Mouse (Mus musculus): Measurements from ENCODE around the gene Ncam1.

The Ncam1 gene

DNA sequence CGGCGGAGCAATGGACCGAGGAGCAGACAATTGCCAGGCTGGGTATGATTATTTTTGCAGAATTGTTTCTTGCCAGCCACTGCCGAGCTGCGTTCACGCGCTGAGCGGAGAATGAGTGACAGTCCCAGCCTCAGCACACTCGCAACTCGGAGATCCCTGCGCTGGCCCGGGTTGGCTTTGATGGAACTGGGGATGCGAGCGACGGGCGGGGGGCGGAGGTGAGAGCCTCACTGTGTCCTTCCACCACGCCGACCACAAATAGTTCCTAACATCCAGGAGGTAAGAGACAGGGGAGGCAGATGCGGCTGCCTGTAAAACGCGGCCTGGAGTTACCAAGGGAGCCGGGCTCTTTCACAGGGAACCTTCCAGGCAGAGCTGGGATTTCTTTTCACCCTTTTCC is at the start of gene Ncam1:
Gene Ncam1, minus strand, starts transcription at position 120 of the 400 bp plus-strand sequence.
- in situ Hi-C loops (cut with MboI, MseI): loop anchor here (25.0 kb wide), 1 partner anchor 1913 kb away; no protein-coding TSS in a partner anchor

DNA sequence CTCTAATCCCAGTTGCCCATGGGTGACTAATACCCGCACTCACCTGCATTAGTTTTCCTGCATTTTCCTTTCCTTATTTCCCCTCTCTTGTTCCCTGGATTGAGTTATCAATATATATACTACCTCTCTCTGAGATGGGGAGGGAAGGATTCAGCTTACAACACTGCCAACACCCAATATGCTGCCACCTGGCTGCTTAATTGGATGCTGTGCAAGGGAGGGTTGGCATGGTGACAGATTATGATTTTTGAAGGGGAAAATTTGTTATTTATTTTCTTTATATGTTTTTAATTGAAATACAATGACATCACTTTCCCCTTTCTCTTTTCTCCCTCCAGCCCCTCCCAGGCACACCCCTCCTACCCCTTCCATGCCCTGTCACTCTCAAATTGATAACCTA is 35.3 kb upstream of the Ncam1 start:
- in situ Hi-C loops (cut with MboI, MseI): no loop called here

DNA sequence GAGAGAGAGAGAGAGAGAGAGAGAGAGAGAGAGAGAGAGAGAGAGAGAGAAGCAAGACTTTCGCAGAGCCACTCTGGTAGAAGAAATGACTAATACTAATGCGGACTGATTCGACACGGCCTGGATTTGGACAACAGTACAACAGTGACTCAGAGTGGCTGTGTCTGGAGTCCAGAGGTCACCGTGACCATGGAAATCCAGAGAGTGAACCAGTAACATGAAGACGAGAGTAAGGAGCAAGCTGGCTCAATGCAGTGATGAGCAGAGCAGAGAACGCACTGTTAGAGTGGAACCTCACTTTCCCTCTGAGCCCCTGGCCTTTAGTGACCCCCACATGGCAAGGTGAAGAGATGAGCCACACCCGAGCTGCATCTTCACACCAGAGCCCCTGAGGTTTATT is 28.9 kb upstream of the Ncam1 start:
- in situ Hi-C loops (cut with MboI, MseI): no loop called here

DNA sequence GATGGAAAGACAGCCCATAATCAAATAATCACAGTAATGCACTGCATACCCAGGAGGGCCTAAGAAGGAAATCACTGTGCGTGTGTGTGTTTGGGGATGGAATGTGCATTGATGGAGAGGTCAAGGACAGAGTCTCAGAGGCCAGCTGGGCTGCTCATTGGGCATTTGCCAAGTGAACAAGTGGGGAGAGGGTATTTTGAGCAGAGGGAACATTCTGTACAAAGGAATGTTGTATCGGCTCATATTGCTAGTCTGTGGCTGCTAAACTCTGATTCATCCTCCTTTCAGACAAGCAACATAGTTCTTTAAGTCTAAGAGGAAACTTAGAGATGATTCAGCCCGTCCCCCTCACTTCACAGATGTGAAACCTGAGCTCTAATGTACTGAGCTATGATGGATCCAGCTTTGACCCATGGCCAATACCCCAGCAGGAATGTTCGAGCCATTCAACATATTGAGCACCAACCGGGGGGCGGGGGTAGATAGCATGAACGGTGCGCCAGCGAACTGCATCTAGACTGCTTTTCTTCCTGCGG is 17.5 kb upstream of the Ncam1 start:
- in situ Hi-C loops (cut with MboI, MseI): no loop called here

DNA sequence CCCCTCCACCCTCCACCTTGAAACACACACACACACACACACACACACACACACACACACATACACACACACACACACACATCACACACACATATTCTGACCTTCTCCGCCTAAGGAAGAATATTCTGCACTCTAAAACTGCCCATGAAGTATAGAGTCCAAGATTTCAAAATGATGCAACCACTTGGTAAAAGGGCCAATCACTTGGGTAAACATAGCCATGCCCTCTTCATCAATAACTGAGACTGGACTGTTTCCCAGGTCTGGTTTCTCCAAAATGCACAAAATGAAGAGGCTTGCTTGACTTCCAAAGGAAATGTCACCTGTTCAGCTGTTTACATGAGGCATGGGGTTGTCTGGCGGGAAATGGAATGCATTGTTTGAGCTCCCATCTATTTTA is 15.7 kb upstream of the Ncam1 start:
- in situ Hi-C loops (cut with MboI, MseI): no loop called here

GRCm38 (mm10) chr9:49803222-49803621 is 4.5 kb upstream of the Ncam1 start:
- in situ Hi-C loops (cut with MboI, MseI): no loop called here

DNA sequence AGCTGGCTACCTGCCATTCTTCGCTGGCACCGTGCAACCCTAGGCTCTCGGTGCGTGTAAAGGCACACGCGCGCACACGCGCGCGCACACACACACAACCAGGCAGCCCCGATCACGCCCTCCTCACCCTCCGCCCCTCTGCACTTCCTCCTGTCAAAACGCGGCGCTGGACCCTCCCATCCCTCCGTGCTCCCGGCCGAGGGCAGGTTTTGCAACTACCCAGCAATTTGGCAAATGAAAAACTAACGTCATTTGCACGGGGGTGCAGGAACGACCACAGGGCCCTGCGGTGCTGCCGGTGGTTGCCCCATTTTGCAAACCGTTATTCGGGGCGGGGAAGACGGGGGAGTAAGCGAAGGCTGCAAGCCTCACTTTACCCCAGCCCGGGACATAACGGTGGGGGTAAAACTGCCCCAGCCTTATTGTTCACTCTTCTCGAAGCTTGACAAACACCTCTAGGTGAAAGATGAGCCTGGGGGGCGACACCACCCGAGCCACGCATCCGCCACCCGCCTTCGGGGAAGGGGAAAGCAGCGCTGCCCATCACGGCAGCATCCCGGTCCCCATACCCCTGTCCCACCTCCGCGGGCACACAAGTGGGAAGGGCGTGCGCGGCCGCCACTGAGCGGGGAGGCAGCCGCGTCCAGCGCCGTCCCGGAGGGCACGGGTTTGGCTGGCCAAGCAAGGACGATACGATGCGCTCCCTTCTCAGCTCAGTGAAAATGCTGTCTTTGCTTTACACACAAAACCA is 729 bp downstream of the Ncam1 start:
- in situ Hi-C loops (cut with MboI, MseI): loop anchor here (25.0 kb wide), 1 partner anchor 1914 kb away; no protein-coding TSS in a partner anchor

DNA sequence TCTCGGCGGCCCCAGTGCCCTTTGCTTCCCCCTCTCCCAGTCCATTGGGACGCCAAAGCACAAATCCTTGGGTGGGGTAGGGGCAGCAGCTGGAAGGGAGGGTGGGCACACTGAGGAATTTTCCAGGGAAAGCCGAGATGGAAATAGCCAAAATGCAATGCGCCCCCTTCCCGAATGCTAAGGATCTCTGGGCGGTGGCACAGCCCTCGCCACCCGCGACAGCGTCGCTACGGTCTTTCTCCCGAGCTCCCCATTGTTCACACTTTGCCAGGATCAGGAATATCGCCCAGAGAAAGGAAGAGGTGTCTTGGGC is 1.3 kb downstream of the Ncam1 start:
- in situ Hi-C loops (cut with MboI, MseI): loop anchor here (25.0 kb wide), 1 partner anchor 1915 kb away; no protein-coding TSS in a partner anchor

DNA sequence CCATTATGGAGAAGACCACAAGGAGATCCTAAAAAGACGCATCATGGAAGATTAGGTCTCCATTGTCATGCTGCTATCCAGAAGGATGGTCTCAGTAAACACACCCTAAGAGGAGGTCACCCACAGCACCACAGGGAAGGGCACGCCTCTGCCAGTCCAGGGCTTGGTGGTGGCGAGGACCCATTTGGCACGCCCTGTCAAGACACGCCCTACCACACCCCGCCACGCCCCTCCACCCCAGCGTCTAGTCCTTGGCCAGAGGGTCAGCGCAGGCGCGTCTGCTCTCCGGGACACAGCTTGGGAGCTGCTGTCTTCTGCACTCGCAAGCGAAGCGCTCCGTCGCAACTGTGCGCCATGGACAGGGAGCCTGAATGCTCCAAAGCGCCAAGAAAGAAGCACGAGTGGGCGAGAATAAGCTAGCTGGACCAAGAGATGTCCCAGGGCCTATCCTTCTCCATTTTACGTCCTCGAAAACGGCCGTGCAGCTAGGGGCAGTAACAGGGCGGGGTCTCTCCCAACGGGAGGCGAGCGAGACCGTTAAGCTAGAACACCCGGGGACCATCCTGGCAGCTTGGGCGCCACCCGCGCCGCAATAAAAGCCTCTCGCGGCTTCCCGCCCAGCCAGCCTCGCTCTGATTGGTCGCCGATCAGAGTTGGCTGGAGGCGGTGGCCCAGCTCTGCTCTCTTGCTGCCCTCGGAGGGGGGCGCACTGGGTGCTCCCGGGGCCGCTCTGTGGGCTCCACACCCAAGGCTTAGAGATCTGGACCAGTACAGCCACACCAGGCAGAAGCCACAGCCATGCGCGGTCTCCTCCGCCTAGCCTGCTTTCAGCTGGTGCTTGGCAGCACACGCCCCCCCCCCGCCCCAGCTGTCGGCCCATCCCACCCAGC is 1.9 kb downstream of the Ncam1 start:
- in situ Hi-C loops (cut with MboI, MseI): loop anchor here (25.0 kb wide), 1 partner anchor 1915 kb away; no protein-coding TSS in a partner anchor

DNA sequence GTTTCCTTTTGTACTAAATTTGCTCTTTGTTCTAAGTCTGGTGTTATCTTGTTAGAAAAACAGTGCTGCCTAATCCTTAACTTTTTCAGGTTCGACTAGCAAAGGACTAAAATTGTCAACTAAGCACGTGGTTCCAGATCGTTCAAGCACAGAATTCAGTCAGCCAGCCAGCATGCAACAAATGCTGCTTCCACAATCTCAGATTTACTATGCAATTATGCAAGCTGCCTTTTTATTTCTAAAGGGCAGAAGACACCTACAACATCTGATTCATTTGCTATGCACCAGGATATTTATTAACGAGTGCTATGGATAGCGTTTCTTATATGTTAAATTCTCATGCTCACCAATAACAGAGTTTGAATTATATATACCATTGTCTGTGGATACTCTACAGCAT is 2.8 kb downstream of the Ncam1 start:
- in situ Hi-C loops (cut with MboI, MseI): loop anchor here (25.0 kb wide), 1 partner anchor 1916 kb away; no protein-coding TSS in a partner anchor

GRCm38 (mm10) chr9:49793987-49794550 is 4.7 kb downstream of the Ncam1 start:
- in situ Hi-C loops (cut with MboI, MseI): loop anchor here (25.0 kb wide), 1 partner anchor 1918 kb away; no protein-coding TSS in a partner anchor

DNA sequence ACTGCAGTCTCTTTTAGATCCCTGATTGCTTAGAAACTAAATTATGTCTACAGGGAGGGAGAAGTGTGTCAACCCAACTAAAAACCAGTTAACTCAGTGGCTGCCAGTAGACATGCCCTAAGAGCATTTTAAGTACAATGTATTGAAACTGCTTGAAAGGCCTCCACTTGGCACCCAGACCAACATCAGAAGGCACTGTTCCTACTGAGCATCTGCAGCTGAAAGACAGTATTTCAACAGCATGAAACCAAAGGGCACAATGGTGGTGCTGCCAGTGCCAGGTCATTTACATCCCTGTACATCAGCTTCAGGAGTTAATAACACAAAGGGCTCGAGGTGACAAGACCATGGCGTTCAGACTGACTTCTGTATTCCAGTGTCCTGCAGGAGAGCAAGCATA is 5.5 kb downstream of the Ncam1 start:
- in situ Hi-C loops (cut with MboI, MseI): loop anchor here (25.0 kb wide), 1 partner anchor 1919 kb away; no protein-coding TSS in a partner anchor

- in situ Hi-C loops (cut with MboI, MseI): loop anchor here (25.0 kb wide), 1 partner anchor 1920 kb away; no protein-coding TSS in a partner anchor
These were observed 6.1 kb downstream of the Ncam1 start for GRCm38 (mm10) chr9:49792646-49793045.

- in situ Hi-C loops (cut with MboI, MseI): loop anchor here (25.0 kb wide), 1 partner anchor 1931 kb away; no protein-coding TSS in a partner anchor
These were observed 17.5 kb downstream of the Ncam1 start for GRCm38 (mm10) chr9:49781016-49781772.

DNA sequence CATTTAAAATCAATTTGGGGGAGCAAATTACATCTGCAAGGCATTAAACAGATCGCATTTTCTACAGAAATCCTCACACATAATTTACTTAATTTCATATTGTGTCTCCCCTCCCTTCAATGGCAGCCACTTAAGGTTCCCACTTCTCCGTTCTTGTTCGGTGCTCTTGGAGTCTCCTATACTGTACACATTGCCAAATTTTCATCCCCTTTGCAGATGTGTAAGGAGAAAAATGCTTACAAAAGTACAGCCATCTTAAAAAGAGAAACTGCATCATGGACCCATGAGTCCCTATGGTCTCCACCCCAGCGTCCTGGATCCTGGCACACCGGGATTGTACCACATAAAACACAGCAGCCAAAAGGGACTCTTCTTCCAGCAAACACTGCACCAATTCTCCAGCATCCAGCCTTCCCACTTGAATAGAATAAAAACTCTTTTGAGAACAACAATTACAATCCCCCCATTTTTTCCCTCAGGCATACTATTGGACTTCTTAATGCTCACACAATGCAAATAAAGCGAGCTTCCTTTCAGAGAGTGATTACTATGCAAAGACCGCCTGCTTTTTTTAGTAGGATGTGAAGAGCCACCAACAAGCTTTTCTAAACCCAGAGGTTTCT is 21.6 kb downstream of the Ncam1 start:
- in situ Hi-C loops (cut with MboI, MseI): loop anchor here (25.0 kb wide), 1 partner anchor 1935 kb away; no protein-coding TSS in a partner anchor

GRCm38 (mm10) chr9:49766634-49767033 is 32.1 kb downstream of the Ncam1 start:
- in situ Hi-C loops (cut with MboI, MseI): no loop called here

GRCm38 (mm10) chr9:49760571-49760970 is 38.2 kb downstream of the Ncam1 start:
- in situ Hi-C loops (cut with MboI, MseI): no loop called here

DNA sequence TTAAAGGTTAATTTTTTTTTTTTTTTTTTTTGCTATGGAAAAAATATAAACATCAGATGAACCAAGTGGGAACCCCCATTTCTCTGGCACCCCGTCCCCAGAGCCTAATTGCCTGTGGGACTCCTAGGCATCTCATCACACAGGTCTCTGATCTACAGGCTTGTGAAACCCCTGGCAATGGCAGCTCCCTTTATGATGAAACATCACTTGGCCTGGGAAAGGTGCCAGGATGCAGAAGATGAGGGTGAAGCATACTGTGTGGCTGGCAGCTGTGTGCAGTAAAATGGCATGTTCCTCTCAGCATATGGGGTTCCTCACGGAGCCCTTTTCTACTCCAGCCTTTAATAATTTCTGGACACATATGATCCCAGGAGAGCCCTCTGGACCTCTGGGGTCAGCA is 40.3 kb downstream of the Ncam1 start:
- in situ Hi-C loops (cut with MboI, MseI): no loop called here

DNA sequence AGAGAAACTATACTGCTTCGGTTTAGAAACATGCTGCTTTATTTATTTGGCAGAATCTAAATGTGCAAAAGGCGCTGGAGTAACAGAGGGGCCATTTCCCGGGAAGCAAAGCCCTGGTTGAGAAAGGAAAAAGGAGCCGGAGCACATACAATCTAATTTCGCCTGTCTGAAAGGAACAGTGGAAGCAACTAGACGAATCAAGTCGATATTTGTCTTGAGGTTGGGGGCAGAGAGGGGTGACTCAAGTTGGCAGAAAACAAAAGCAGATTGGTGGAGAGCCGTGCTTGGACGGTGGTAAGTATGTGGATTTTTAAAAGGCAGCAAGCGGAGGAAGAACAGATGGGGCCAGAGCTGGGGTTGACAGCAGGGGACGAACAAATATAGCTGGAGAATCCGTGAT is 40.7 kb downstream of the Ncam1 start:
- in situ Hi-C loops (cut with MboI, MseI): no loop called here

DNA sequence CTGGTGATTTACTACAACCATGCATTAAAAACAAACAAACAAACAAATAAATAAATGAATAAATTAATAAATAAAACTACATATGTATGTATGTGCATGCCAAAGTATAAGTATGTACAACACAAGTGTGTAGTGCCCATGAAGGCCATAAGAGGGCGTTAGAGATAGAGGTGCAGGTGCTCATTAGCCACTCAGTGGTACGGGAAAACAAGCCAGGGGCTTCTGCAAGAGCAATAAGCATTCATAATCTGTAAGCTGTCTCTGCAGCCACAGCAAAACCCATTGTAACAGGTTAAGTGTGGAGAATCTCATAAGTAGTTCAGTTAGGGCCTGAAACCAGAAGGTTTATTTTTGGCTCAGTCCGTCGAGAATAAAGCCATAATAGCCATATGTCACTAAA is 41.1 kb downstream of the Ncam1 start:
- in situ Hi-C loops (cut with MboI, MseI): no loop called here
